Mouse (Mus musculus) hindbrain, embryonic 10.5 days (tissue): Measurements from ENCODE around the gene Prnp. TPM values are rescaled to one million over a fixed set of nuclear protein-coding genes. Genes with fewer than 3 reads are reported as not detected.

Experiments used
- DNase-seq: peaks from one replicate; pipeline ENCODE4 v3.0.0-alpha.2; 2017; ENCODE audit warnings: low spot score
- H3K27ac ChIP-seq: fragments of 300-500 bp; sonication (generic); 2 replicates; pipeline ENCODE4 v1.5.1; 2016; ENCODE audit warnings: mild to moderate bottlenecking, moderate library complexity
- H3K27me3 ChIP-seq: fragments of 300-500 bp; sonication (generic); 2 replicates; pipeline ENCODE4 v1.6.1; 2016; ENCODE audit warnings: mild to moderate bottlenecking; ENCODE audit not compliant: poor library complexity, insufficient read depth, severe bottlenecking
- H3K36me3 ChIP-seq: fragments of 300-500 bp; sonication (generic); 2 replicates; pipeline ENCODE4 v1.6.1; 2016; ENCODE audit warnings: mild to moderate bottlenecking, moderate library complexity
- H3K4me1 ChIP-seq: fragments of 300-500 bp; sonication (generic); replicated peaks from 2 replicates; pipeline ENCODE4 v1.6.1; 2016; ENCODE audit warnings: mild to moderate bottlenecking
- H3K4me3 ChIP-seq: fragments of 300-500 bp; sonication (generic); 2 replicates; pipeline ENCODE4 v1.5.1; 2016; ENCODE audit warnings: mild to moderate bottlenecking, moderate library complexity
- H3K9me3 ChIP-seq: fragments of 300-500 bp; sonication (generic); 2 replicates; pipeline ENCODE4 v1.6.1; 2016; ENCODE audit warnings: mild to moderate bottlenecking, moderate library complexity
- WGBS: fragments of 180-500 bp; shearing (Covaris S2); methylation state at CpG from one replicate; pipeline ENCODE4 v1.1.7; 2016; 5-methylcytosine and 5-hydroxymethylcytosine counted together
- polyA plus RNA-seq: library from polyadenylated mRNA; unstranded; fragments of >200 nt; fragmentation: Nextera tagmentation; extraction: Ambion mirVana; gene quantifications from 2 replicates; pipeline ENCODE4 v1.2.1, GENCODE M21; 2016

Gene Prnp
- polyA plus RNA-seq, 1 experiment from 2014 or later: 43.7 TPM

- WGBS: 11% methylated on average over 1 of the region's 1 CpGs
- H3K4me3 ChIP-seq: no peak overlapping the region
Observed at GRCm38 (mm10) chr2:131944370-131944769, 34.6 kb downstream of the Prnp start.

DNA sequence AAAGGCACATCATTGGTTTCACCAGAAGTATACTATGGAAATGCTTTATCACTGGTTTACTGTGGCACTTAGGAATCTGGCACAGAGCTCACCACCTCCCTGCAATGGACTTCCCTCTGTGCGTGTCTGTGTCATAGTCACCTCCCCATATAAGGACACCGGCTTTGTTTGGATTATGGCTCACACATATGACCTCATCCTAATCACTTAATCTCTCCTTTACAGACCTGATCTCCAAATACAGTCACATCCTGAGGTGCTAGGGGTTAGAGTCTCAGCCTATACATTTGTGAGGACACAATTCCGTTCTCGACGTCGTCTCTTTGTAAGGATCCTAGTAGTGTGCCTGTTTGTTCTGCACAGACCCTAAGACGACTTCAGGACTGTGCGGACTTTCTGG is 35.5 kb downstream of the Prnp start:
- Histone ChIP-seq H3K4me1 (peaks cover 8% of the 10 kb centered on the region; the same call in 1 of the 2 replicates), H3K27ac (no peak overlapping the region), H3K4me3 (no peak overlapping the region), H3K27me3 (peaks cover 9% of the 10 kb centered on the region; the same call in 1 of the 2 replicates), H3K9me3 (no peaks in the 10 kb centered on the region), H3K36me3 (no peaks in the 10 kb centered on the region)
- no peak for DNase-seq
- WGBS: 91% methylated on average over 8 of the region's 8 CpGs

More at GRCm38 (mm10) chr2:131944370-131944769, 34.6 kb downstream of the Prnp start:
- no peak for DNase-seq
- Histone ChIP-seq H3K27ac (no peak overlapping the region), H3K4me1 (peaks cover 8% of the 10 kb centered on the region; the same call in 1 of the 2 replicates), H3K27me3 (peaks cover 5% of the 10 kb centered on the region; the same call in 1 of the 2 replicates), H3K9me3 (no peaks in the 10 kb centered on the region), H3K36me3 (no peaks in the 10 kb centered on the region)

GRCm38 (mm10) chr2:131945765-131946164 is 36.0 kb downstream of the Prnp start:
- no peaks in the 10 kb centered on the region for H3K9me3 ChIP-seq
- H3K27me3 ChIP-seq: peaks cover 14% of the 10 kb centered on the region
- no peak overlapping the region for H3K27ac ChIP-seq
- H3K36me3 ChIP-seq: no peaks in the 10 kb centered on the region
- no peak overlapping the region for H3K4me3 ChIP-seq
- peaks cover 13% of the 10 kb centered on the region for H3K4me1 ChIP-seq
- 87% methylated on average over 6 of the region's 6 CpGs for WGBS
- no peak for DNase-seq

DNA sequence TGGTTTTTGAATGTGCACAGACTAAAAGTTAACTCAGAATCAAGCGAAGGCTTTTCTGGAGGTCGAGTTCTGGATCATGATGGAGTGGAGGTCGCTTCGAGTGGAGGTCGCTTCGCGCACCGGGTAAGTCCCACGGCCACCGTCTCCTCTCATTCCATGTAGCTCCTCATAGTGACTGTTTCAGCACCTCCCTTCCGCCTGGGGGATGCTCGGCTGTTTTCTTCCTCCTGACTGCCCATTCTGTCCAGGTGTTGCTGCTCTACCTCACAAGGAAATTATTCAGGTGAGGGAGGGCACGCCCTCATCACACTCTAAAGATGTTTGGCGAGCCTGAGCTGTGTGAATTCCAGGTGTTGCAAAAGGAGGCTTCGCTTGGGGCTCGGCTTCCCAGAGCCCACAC is 36.6 kb downstream of the Prnp start:
- peaks cover 19% of the 10 kb centered on the region for H3K27me3 ChIP-seq
- WGBS: 90% methylated on average over 16 of the region's 16 CpGs
- H3K9me3 ChIP-seq: no peaks in the 10 kb centered on the region
- no peak overlapping the region for H3K27ac ChIP-seq
- H3K36me3 ChIP-seq: no peaks in the 10 kb centered on the region
- H3K4me3 ChIP-seq: no peak overlapping the region
- peaks cover 14% of the 10 kb centered on the region for H3K4me1 ChIP-seq
- DNase-seq: no peak

DNA sequence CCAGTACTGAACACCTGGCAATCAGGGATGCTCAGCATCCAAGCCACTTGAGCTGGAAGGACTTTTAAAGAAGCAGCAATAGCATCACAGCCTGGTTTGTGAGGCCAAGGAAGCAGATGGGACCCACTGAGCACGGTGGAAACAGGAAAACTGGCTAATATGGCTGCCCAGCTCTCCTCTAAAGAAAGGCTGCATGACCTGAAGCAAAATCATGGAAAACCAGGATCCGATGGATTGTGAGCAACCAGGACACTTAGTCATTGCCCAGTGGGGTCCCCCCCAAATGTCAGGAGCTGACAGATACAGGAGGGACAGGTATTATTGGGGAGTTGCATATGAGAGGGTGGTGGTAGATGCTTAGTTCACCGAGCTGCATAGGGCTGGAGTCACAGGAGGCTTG is 38.4 kb downstream of the Prnp start:
- H3K4me1 ChIP-seq: peaks cover 21% of the 10 kb centered on the region
- H3K4me3 ChIP-seq: no peak overlapping the region
- H3K27ac ChIP-seq: no peak overlapping the region
- no peaks in the 10 kb centered on the region for H3K36me3 ChIP-seq
- H3K27me3 ChIP-seq: peaks cover 37% of the 10 kb centered on the region
- DNase-seq: no peak
- 81% methylated on average over 3 of the region's 3 CpGs for WGBS
- no peaks in the 10 kb centered on the region for H3K9me3 ChIP-seq

GRCm38 (mm10) chr2:131948916-131949639 is 39.4 kb downstream of the Prnp start:
- H3K4me1 ChIP-seq: peaks cover 27% of the 10 kb centered on the region
- H3K4me3 ChIP-seq: no peak overlapping the region
- H3K36me3 ChIP-seq: no peaks in the 10 kb centered on the region
- no peak overlapping the region for H3K27ac ChIP-seq
- peaks cover 46% of the 10 kb centered on the region for H3K27me3 ChIP-seq
- no peaks in the 10 kb centered on the region for H3K9me3 ChIP-seq
- no peak for DNase-seq
- 77% methylated on average over 11 of the region's 11 CpGs for WGBS

DNA sequence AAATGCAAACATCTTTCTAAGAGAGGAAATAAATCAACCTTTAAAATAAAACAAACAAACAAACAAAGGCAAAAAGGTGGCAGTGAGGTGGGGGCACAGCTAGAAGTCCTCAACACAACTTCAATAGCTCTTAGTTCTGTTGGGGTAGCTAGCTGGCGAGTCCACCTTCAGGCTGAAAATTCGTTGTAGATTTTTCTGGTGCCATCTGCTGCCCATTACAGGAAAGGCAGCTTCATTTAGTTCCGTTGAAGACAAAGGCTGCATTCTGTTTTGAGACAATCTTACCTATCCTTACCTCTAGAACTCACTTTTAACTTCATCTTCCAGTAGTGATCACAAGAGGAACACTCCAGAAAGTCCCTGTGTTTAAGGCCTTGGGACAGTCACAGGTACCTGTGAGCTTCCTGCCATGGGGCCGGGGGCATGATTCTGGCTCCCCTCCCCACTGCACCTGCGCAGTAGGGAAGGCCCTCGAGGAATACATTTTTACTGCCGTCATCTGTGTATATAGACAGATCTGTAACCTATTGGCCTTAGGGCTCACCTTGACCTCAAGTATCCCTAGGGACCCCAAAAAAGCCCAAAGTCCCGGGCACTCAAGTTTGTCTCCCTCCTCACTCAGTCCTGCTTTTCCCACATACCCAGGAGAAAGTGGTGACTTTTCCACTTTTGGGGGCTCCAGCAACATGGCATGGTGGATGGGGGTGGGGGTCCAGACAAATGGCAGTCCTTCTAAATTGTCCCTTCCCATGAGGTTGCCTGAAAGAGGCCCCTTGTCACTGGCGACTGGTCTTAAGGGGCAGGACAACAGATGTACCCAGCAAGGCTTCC is 40.3 kb downstream of the Prnp start:
- 50% methylated on average over 9 of the region's 9 CpGs for WGBS
- Histone ChIP-seq H3K4me1 (peaks cover 30% of the 10 kb centered on the region), H3K27me3 (peaks cover 55% of the 10 kb centered on the region), H3K36me3 (no peaks in the 10 kb centered on the region), H3K9me3 (no peaks in the 10 kb centered on the region), H3K27ac (no peak overlapping the region), H3K4me3 (no peak overlapping the region)
- DNase-seq: peak; percentile 43

GRCm38 (mm10) chr2:131950598-131951095 is 40.9 kb downstream of the Prnp start, which contains the start of gene Prnd:
Gene Prnd (plus strand): TSS chr2:131950861.
- WGBS: 10% methylated on average over 11 of the region's 11 CpGs
- peaks cover 58% of the 10 kb centered on the region for H3K27me3 ChIP-seq
- H3K4me3 ChIP-seq: no peak within 1 kb of the TSS
- H3K36me3 ChIP-seq: no peaks in the 10 kb centered on the region
- DNase-seq: no peak
- H3K27ac ChIP-seq: no peak within 1 kb of the TSS
- no peaks in the 10 kb centered on the region for H3K9me3 ChIP-seq
- peaks cover 36% of the 10 kb centered on the region for H3K4me1 ChIP-seq

- Histone ChIP-seq H3K27ac (no peak overlapping the region), H3K36me3 (no peaks in the 10 kb centered on the region), H3K9me3 (no peaks in the 10 kb centered on the region), H3K4me3 (no peak overlapping the region), H3K27me3 (peaks cover 66% of the 10 kb centered on the region), H3K4me1 (peaks cover 36% of the 10 kb centered on the region)
- no peak for DNase-seq
- 61% methylated on average over 2 of the region's 2 CpGs for WGBS
Observed at GRCm38 (mm10) chr2:131952456-131952855, 42.7 kb downstream of the Prnp start.

- no peak overlapping the region for H3K27ac ChIP-seq
- H3K27me3 ChIP-seq: peaks cover 66% of the 10 kb centered on the region
- H3K36me3 ChIP-seq: no peaks in the 10 kb centered on the region
- peak; percentile 30 for DNase-seq
- 14% methylated on average over 29 of the region's 29 CpGs for WGBS
- H3K9me3 ChIP-seq: no peaks in the 10 kb centered on the region
- H3K4me1 ChIP-seq: peaks cover 32% of the 10 kb centered on the region
- H3K4me3 ChIP-seq: peak overlapping the region; percentile 38
Observed at GRCm38 (mm10) chr2:131952961-131953538, 43.3 kb downstream of the Prnp start.

DNA sequence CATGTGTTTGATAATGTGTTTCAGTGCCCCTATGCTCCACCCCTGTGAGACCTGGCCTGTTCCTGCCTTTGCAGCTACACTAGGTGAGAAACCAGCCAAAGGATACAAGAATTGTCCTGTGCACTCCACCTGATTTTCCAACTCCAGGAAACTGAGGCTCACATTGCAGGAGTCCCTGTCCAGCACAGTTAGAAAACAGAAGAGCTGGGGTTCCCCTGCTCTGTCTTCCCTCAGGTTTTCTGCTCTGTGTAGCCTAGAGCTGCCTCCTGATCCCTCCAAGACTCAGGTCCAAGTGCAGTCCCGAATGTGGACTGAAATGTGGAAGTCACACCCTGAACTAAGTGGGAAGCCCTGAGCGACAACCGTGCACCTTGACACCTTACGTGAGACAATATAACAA is 44.0 kb downstream of the Prnp start:
- peak overlapping the region; percentile 38; the same call in 1 of the 2 replicates for H3K4me3 ChIP-seq
- DNase-seq: no peak
- 92% methylated on average over 4 of the region's 4 CpGs for WGBS

GRCm38 (mm10) chr2:131954835-131955234 is 45.1 kb downstream of the Prnp start:
- peaks cover 61% of the 10 kb centered on the region for H3K27me3 ChIP-seq

More for the DNA sequence above, 44.0 kb downstream of the Prnp start:
- Histone ChIP-seq H3K27ac (no peak overlapping the region), H3K9me3 (no peaks in the 10 kb centered on the region), H3K4me1 (peaks cover 28% of the 10 kb centered on the region), H3K36me3 (no peaks in the 10 kb centered on the region), H3K27me3 (peaks cover 66% of the 10 kb centered on the region)

More at GRCm38 (mm10) chr2:131954835-131955234, 45.1 kb downstream of the Prnp start:
- no peaks in the 10 kb centered on the region for H3K9me3 ChIP-seq
- no peak for DNase-seq
- peak overlapping the region; percentile 50 for H3K4me3 ChIP-seq
- 62% methylated on average over 9 of the region's 9 CpGs for WGBS
- H3K4me1 ChIP-seq: peaks cover 28% of the 10 kb centered on the region
- no peak overlapping the region for H3K27ac ChIP-seq
- H3K36me3 ChIP-seq: no peaks in the 10 kb centered on the region
